Mouse (Mus musculus): ENCODE data around the gene Zpr1.

GRCm38 (mm10) chr9:46228491-46228890, 44.4 kb upstream of the Zpr1 start, which contains the start of gene Apoa1:
- no peak for TF ChIP-seq CTCF (IDR thresholded peaks at IDR 0.05; ENCODE audit: borderline replicate concordance, control insufficient read depth, extremely low read depth, insufficient read depth, low read length, poor library complexity)
- no peak for TF ChIP-seq POLR2A (IDR thresholded peaks at IDR 0.05; ENCODE audit: control insufficient read depth, extremely low read depth, insufficient read depth, low read length, poor library complexity)
